Mouse (Mus musculus) brain, embryonic 14.5 days (tissue): ENCODE results near the gene Pdk4. TPM values are rescaled to one million over a fixed set of nuclear protein-coding genes. Genes with fewer than 3 reads are reported as not detected.

ENCODE experiments used
- DNase-seq: peaks from one replicate; pipeline ENCODE4 v3.0.0-alpha.2; 2011; ENCODE audit warnings: low read depth
- CTCF ChIP-seq: fragments of 200-500 bp; IDR thresholded peaks from 2 replicates; pipeline ENCODE4 v1.5.1; 2012; ENCODE audit warnings: inconsistent platforms, mild to moderate bottlenecking, moderate library complexity, borderline replicate concordance; ENCODE audit not compliant: insufficient read depth, insufficient read length; ENCODE audit errors: extremely low read depth
- POLR2A ChIP-seq: fragments of 200-500 bp; IDR thresholded peaks from 2 replicates; pipeline ENCODE4 v1.6.1; 2012; ENCODE audit warnings: mild to moderate bottlenecking, inconsistent platforms, borderline replicate concordance; ENCODE audit not compliant: poor library complexity, insufficient read depth, insufficient read length, severe bottlenecking; ENCODE audit errors: extremely low read depth
- polyA plus RNA-seq: library from polyadenylated mRNA; depleted of rRNA; stranded (reverse); fragments of >200 nt; gene quantifications from 2 replicates; pipeline ENCODE4 v1.2.3, GENCODE M21; 2012; rRNA removed

Gene Pdk4
- polyA plus RNA-seq, 1 experiment, result 1.1 TPM

- DNase-seq, result peak; percentile 46
- TF ChIP-seq POLR2A (no peak), CTCF (no peak)
These were observed 53.6 kb downstream of the Pdk4 start for GRCm38 (mm10) chr6:5442316-5443085.

GRCm38 (mm10) chr6:5441221-5441620 is 54.9 kb downstream of the Pdk4 start:
- no peak for DNase-seq
- TF ChIP-seq POLR2A (no peak), CTCF (no peak)

- peak; percentile 54; the same call in 1 of the 2 replicates for TF ChIP-seq CTCF
- no peak for TF ChIP-seq POLR2A
- DNase-seq, result no peak
These were observed 58.4 kb downstream of the Pdk4 start for GRCm38 (mm10) chr6:5437757-5438156.

GRCm38 (mm10) chr6:5433887-5434286 is 62.2 kb downstream of the Pdk4 start:
- DNase-seq, result peak; percentile 72
- TF ChIP-seq CTCF (no peak), POLR2A (no peak)

Other genes with a start within 250 kb of the Pdk4 start
- gene Pon3, start 240.0 kb downstream of the Pdk4 start, polyA plus RNA-seq, result 2.3 and 3.5 TPM in 2 replicates
- 9.7 and 14.0 TPM in 2 replicates for gene Pon2, start 197.9 kb downstream of the Pdk4 start, polyA plus RNA-seq
- gene Asb4, start 112.9 kb downstream of the Pdk4 start, polyA plus RNA-seq, result 19.1 and 20.4 TPM in 2 replicates
- 19.3 and 35.9 TPM in 2 replicates for gene Dync1i1, start 229.3 kb upstream of the Pdk4 start, polyA plus RNA-seq